Mouse (Mus musculus) olfactory bulb, adult 2 months (tissue): ENCODE data around the gene Otud7a.

ENCODE experiments used
- CTCF ChIP-seq: fragments of 200-500 bp; IDR thresholded peaks from 2 replicates; pipeline ENCODE4 v1.5.1; 2012; ENCODE audit warnings: low read depth, mild to moderate bottlenecking, low read length, moderate library complexity; ENCODE audit not compliant: insufficient read depth
- POLR2A ChIP-seq: fragments of 200-500 bp; IDR thresholded peaks from 2 replicates; pipeline ENCODE4 v1.6.1; 2012; ENCODE audit warnings: mild to moderate bottlenecking, low read depth, low read length, moderate library complexity; ENCODE audit not compliant: insufficient read depth

GRCm38 (mm10) chr7:63520299-63520698, 75.7 kb downstream of the Otud7a start:
- TF ChIP-seq CTCF (no peak), POLR2A (no peak)
